In genomic region chr7:89948026-89948425, GRCm38 (mm10) we compare ENCODE assay signal across 17 mouse cellular contexts. TPM values are rescaled to one million over a fixed set of nuclear protein-coding genes. Genes with fewer than 3 reads are reported as not detected.
DNase-seq lines count a peak whose midpoint lies in the region; ATAC-seq and TF ChIP-seq lines count a peak whose summit lies in the region.
"Had no signal": no experiment of that assay in that cellular context is flagged by ENCODE, and none has a peak within 500 bp of the region (broad histone marks: within the 10 kb centered on the region; RNA-seq: fewer than 3 reads in every experiment).

No protein-coding gene starts in this region.

- WGBS in midbrain, postnatal 0 days, result 84% methylated on average over 7 of the region's 7 CpGs
- 94% methylated on average over 7 of the region's 7 CpGs for WGBS in midbrain, embryonic 14.5 days
- 78% methylated on average over 7 of the region's 7 CpGs for WGBS in intestine, postnatal 0 days

- H3K27ac ChIP-seq in midbrain, postnatal 0 days (ENCODE audit: low read depth, low read length), result no peak overlapping the region
- no peak overlapping the region for H3K27ac ChIP-seq in midbrain, embryonic 14.5 days (replicated peaks; ENCODE audit: low read depth, low read length)
- no peak overlapping the region for H3K27ac ChIP-seq in intestine, postnatal 0 days (ENCODE audit: low read depth, low read length)
- H3K27ac ChIP-seq: embryonic facial prominence, embryonic 13.5 days; forebrain, embryonic 12.5 days; hindbrain, embryonic 12.5 days had no signal

- no peak for TF ChIP-seq CTCF in midbrain, postnatal 0 days (IDR thresholded peaks at IDR 0.05)
- TF ChIP-seq CTCF in intestine, postnatal 0 days (IDR thresholded peaks at IDR 0.05; ENCODE audit: low read depth), result no peak

- ATAC-seq in midbrain, postnatal 0 days (ENCODE audit: low FRiP score), result no peak
- no peak for ATAC-seq in midbrain, embryonic 14.5 days (ENCODE audit: low FRiP score, low TSS enrichment)
- ATAC-seq in intestine, postnatal 0 days, result no peak

- intact Hi-C loops in heart, postnatal 25 days (cut with DNase I), result no loop called here
- intact Hi-C loops in gastrocnemius, postnatal 14 days (cut with DNase I; ENCODE audit: low total_unique reads), result no loop called here

- H3K4me2 ChIP-seq in midbrain, postnatal 0 days (ENCODE audit: low read depth, low read length, poor library complexity, severe bottlenecking), result no peak overlapping the region
- no peak overlapping the region for H3K4me2 ChIP-seq in midbrain, embryonic 14.5 days (ENCODE audit: low read length)
- no peak overlapping the region for H3K4me2 ChIP-seq in intestine, postnatal 0 days (replicated peaks; ENCODE audit: low read depth)
- H3K4me2 ChIP-seq: embryonic facial prominence, embryonic 13.5 days; forebrain, embryonic 12.5 days; hindbrain, embryonic 12.5 days; midbrain, embryonic 11.5 days had no signal

- no peak overlapping the region for H3K4me3 ChIP-seq in midbrain, postnatal 0 days (ENCODE audit: low read depth, low read length)
- H3K4me3 ChIP-seq in midbrain, embryonic 14.5 days (replicated peaks; ENCODE audit: low read depth, low read length), result no peak overlapping the region
- no peak overlapping the region for H3K4me3 ChIP-seq in intestine, postnatal 0 days (ENCODE audit: low read depth, low read length)
- H3K4me3 ChIP-seq: embryonic facial prominence, embryonic 13.5 days; forebrain, embryonic 12.5 days; hindbrain, embryonic 12.5 days had no signal

- H3K4me1 ChIP-seq in midbrain, postnatal 0 days (ENCODE audit: insufficient read depth, low read length), result no peaks in the 10 kb centered on the region
- H3K4me1 ChIP-seq in midbrain, embryonic 14.5 days (ENCODE audit: control insufficient read depth, insufficient read depth, low read length), result no peaks in the 10 kb centered on the region
- no peaks in the 10 kb centered on the region for H3K4me1 ChIP-seq in intestine, postnatal 0 days (replicated peaks; ENCODE audit: control insufficient read depth, insufficient read depth, low read length)
- H3K4me1 ChIP-seq: embryonic facial prominence, embryonic 13.5 days; forebrain, embryonic 12.5 days; hindbrain, embryonic 12.5 days had no signal

- peak; percentile 85 for DNase-seq in heart, adult 11 months
- no peak for DNase-seq in heart, postnatal 25 days (ENCODE audit: low spot score)
- DNase-seq in midbrain, postnatal 0 days (ENCODE audit: low spot score), result peak; percentile 2
- no peak for DNase-seq in midbrain, embryonic 14.5 days
- DNase-seq in gastrocnemius, postnatal 14 days, result peak; percentile 24
- DNase-seq in right cerebral cortex, postnatal 14 days, result no peak
- DNase-seq: cerebellum, postnatal 36 days; kidney, adult 11 months; liver; thymus, adult 18-20 months had no signal

- H3K36me3 ChIP-seq in midbrain, postnatal 0 days (ENCODE audit: insufficient read depth, low read length), result no peaks in the 10 kb centered on the region
- no peaks in the 10 kb centered on the region for H3K36me3 ChIP-seq in midbrain, embryonic 14.5 days (ENCODE audit: control insufficient read depth, insufficient read depth, low read length)
- H3K36me3 ChIP-seq in intestine, postnatal 0 days (ENCODE audit: control insufficient read depth, insufficient read depth), result no peaks in the 10 kb centered on the region
- H3K36me3 ChIP-seq: embryonic facial prominence, embryonic 13.5 days; forebrain, embryonic 12.5 days; hindbrain, embryonic 12.5 days had no signal

- H3K9me3 ChIP-seq in midbrain, postnatal 0 days (ENCODE audit: low read length), result no peaks in the 10 kb centered on the region
- H3K9me3 ChIP-seq in midbrain, embryonic 14.5 days (ENCODE audit: control insufficient read depth, low read length), result no peaks in the 10 kb centered on the region
- H3K9me3 ChIP-seq in intestine, postnatal 0 days (ENCODE audit: control insufficient read depth), result no peaks in the 10 kb centered on the region
- H3K9me3 ChIP-seq: embryonic facial prominence, embryonic 13.5 days; forebrain, embryonic 12.5 days; hindbrain, embryonic 12.5 days had no signal

- H3K9ac ChIP-seq in midbrain, postnatal 0 days (replicated peaks; ENCODE audit: low read length, poor library complexity, severe bottlenecking), result no peak overlapping the region
- H3K9ac ChIP-seq in midbrain, embryonic 14.5 days (replicated peaks; ENCODE audit: low read length), result no peak overlapping the region
- no peak overlapping the region for H3K9ac ChIP-seq in intestine, postnatal 0 days (ENCODE audit: low read depth, low read length)
- H3K9ac ChIP-seq: embryonic facial prominence, embryonic 13.5 days; forebrain, embryonic 12.5 days; hindbrain, embryonic 12.5 days had no signal

- no peaks in the 10 kb centered on the region for H3K27me3 ChIP-seq in midbrain, postnatal 0 days (ENCODE audit: insufficient read depth, low read length)
- no peaks in the 10 kb centered on the region for H3K27me3 ChIP-seq in midbrain, embryonic 14.5 days (ENCODE audit: control insufficient read depth, insufficient read depth, low read length)
- H3K27me3 ChIP-seq in intestine, postnatal 0 days (replicated peaks; ENCODE audit: control insufficient read depth, insufficient read depth, low read length), result no peaks in the 10 kb centered on the region
- H3K27me3 ChIP-seq: CH12.LX; embryonic facial prominence, embryonic 13.5 days; forebrain, embryonic 12.5 days; hindbrain, embryonic 12.5 days had no signal

RNA-seq across cellular contexts. Expression of gene Hikeshi, which starts 7.0 kb away (rescaled TPM):
- 10 to 100 TPM; 72.7 to 80.1 TPM for total RNA-seq in heart, postnatal 25 days (2021)
- 55.6 and 57.3 TPM in 2 replicates for total RNA-seq in midbrain, postnatal 0 days (2014; rRNA removed)
- 123 and 128 TPM in 2 replicates for polyA plus RNA-seq in midbrain, postnatal 0 days (2015; fragmentation: Nextera tagmentation; extraction: Ambion mirVana)
- 134 and 154 TPM in 2 replicates for polyA plus RNA-seq in midbrain, embryonic 14.5 days (2014; fragmentation: Nextera tagmentation; extraction: Ambion mirVana)
- 10 to 100 TPM; 78.7 to 78.9 TPM for total RNA-seq in gastrocnemius, postnatal 14 days (2021)
- 60.5 and 63.9 TPM in 2 replicates for polyA plus RNA-seq in intestine, postnatal 0 days (2015; fragmentation: Nextera tagmentation; extraction: Ambion mirVana)

RNA-seq across cellular contexts. Expression of gene Eed, which starts 32.8 kb away (rescaled TPM):
- total RNA-seq in heart, postnatal 25 days (2021), result 10 to 100 TPM; 22.3 to 28.0 TPM
- 25.4 and 29.5 TPM in 2 replicates for total RNA-seq in midbrain, postnatal 0 days (2014; rRNA removed)
- 14.3 and 18.0 TPM in 2 replicates for polyA plus RNA-seq in midbrain, postnatal 0 days (2015; fragmentation: Nextera tagmentation; extraction: Ambion mirVana)
- polyA plus RNA-seq in midbrain, embryonic 14.5 days (2014; fragmentation: Nextera tagmentation; extraction: Ambion mirVana), result 29.2 and 32.9 TPM in 2 replicates
- total RNA-seq in gastrocnemius, postnatal 14 days (2021), result 10 to 100 TPM; 19.1 to 26.6 TPM
- polyA plus RNA-seq in intestine, postnatal 0 days (2015; fragmentation: Nextera tagmentation; extraction: Ambion mirVana), result 33.7 and 35.1 TPM in 2 replicates

RNA-seq across cellular contexts. Expression of gene Ccdc81, which starts 44.6 kb away (rescaled TPM):
- not detected for total RNA-seq in heart, postnatal 25 days (2021)
- total RNA-seq in midbrain, postnatal 0 days (2014; rRNA removed), result 1.3 and 1.4 TPM in 2 replicates
- 0.91 and 1.3 TPM in 2 replicates for polyA plus RNA-seq in midbrain, postnatal 0 days (2015; fragmentation: Nextera tagmentation; extraction: Ambion mirVana)
- 0.27 and 0.66 TPM in 2 replicates for polyA plus RNA-seq in midbrain, embryonic 14.5 days (2014; fragmentation: Nextera tagmentation; extraction: Ambion mirVana)
- total RNA-seq in gastrocnemius, postnatal 14 days (2021), result under 1 TPM in 1 of 2 experiments, not detected in 1; 0.16 TPM
- polyA plus RNA-seq in intestine, postnatal 0 days (2015; fragmentation: Nextera tagmentation; extraction: Ambion mirVana), result 0.04 and 0.08 TPM in 2 replicates
- total RNA-seq: CH12.LX; granulocyte monocyte progenitor cell, adult 5-6 weeks had no signal

Comparison
In these comparisons a context has a peak if more than half of its experiments do, and no peak if none do; other contexts are left out.
1. DNase-seq: peak in heart, adult 11 months (single experiment), midbrain, postnatal 0 days (single experiment) and gastrocnemius, postnatal 14 days (single experiment); none in heart, postnatal 25 days (single experiment), midbrain, embryonic 14.5 days (single experiment) and right cerebral cortex, postnatal 14 days (single experiment).